Mouse (Mus musculus) natural killer cell, adult 2 months (primary cell): ENCODE data around the gene Slc25a43.
A peak's percentile ranks its signal among the peaks of the same experiment; 100 is the strongest.

Experiments
- DNase-seq, 2 experiments: peaks; one replicate each; pipeline ENCODE4 v3.0.0; 2022; ENCODE audit warnings: low spot score in 2 of 2

Slc25a43 gene

GRCm38 (mm10) chrX:36743503-36744101, at the start of gene Slc25a43:
Slc25a43 (plus strand) TSS chrX:36743659.
- peak in 1 of 2 experiments; percentile 17 for DNase-seq

GRCm38 (mm10) chrX:36740124-36740951, 3.1 kb upstream of the Slc25a43 start:
- peak in 1 of 2 experiments; percentile 4 for DNase-seq

- no peak for DNase-seq
These were observed 2.2 kb upstream of the Slc25a43 start for GRCm38 (mm10) chrX:36741278-36741677.

GRCm38 (mm10) chrX:36742744-36743143, 715 bp upstream of the Slc25a43 start:
- no peak for DNase-seq

GRCm38 (mm10) chrX:36744735-36745134, 1.3 kb downstream of the Slc25a43 start:
- peak; percentile 40 to 48 for DNase-seq

GRCm38 (mm10) chrX:36745333-36745732, 1.9 kb downstream of the Slc25a43 start:
- DNase-seq = no peak

- DNase-seq = no peak
These were observed 3.3 kb downstream of the Slc25a43 start for GRCm38 (mm10) chrX:36746789-36747188.

- DNase-seq = no peak
These were observed 5.1 kb downstream of the Slc25a43 start for GRCm38 (mm10) chrX:36748573-36748972.

- no peak for DNase-seq
These were observed 5.9 kb downstream of the Slc25a43 start for GRCm38 (mm10) chrX:36749281-36749785.

GRCm38 (mm10) chrX:36750591-36750990, 7.1 kb downstream of the Slc25a43 start:
- no peak for DNase-seq

- DNase-seq = no peak
These were observed 9.1 kb downstream of the Slc25a43 start for GRCm38 (mm10) chrX:36752586-36752985.

- DNase-seq = no peak
These were observed 14.5 kb downstream of the Slc25a43 start for GRCm38 (mm10) chrX:36757796-36758472.

- no peak for DNase-seq
These were observed 15.1 kb downstream of the Slc25a43 start for GRCm38 (mm10) chrX:36758566-36758965.

GRCm38 (mm10) chrX:36760946-36761635, 17.6 kb downstream of the Slc25a43 start:
- DNase-seq = peak; percentile 41 to 48

- DNase-seq = no peak
These were observed 18.8 kb downstream of the Slc25a43 start for GRCm38 (mm10) chrX:36762289-36762688.

- DNase-seq = no peak
These were observed 19.4 kb downstream of the Slc25a43 start for GRCm38 (mm10) chrX:36762894-36763293.

GRCm38 (mm10) chrX:36763298-36763933, 20.0 kb downstream of the Slc25a43 start:
- no peak for DNase-seq

- DNase-seq = no peak
These were observed 20.5 kb downstream of the Slc25a43 start for GRCm38 (mm10) chrX:36763934-36764317.

GRCm38 (mm10) chrX:36767386-36767785, 23.9 kb downstream of the Slc25a43 start:
- no peak for DNase-seq

GRCm38 (mm10) chrX:36772591-36772990, 29.1 kb downstream of the Slc25a43 start:
- no peak for DNase-seq

- no peak for DNase-seq
These were observed 32.1 kb downstream of the Slc25a43 start for GRCm38 (mm10) chrX:36775520-36775919.
